Mouse (Mus musculus): ENCODE data around the gene Vcl.

The Vcl gene

DNA sequence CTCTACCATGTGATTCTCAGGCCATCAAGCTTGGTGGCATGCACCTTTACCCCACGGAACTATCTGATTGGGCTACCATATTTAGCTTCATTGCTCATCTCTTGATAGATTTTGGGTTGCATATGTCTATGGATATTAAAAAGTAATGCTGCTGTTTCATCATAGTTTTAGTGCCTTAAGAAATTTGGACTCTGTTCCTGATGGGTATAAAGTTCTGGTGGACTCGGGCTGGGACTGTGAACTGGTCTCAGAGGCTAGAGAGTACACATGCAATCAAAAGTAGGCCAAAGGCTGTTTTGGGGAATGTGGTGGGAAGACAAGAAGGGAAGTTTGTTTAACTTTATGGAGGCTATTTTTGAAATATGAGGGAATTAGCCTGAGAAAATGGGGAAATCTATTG is 16.1 kb downstream of the Vcl start:
- no peak for DNase-seq

DNA sequence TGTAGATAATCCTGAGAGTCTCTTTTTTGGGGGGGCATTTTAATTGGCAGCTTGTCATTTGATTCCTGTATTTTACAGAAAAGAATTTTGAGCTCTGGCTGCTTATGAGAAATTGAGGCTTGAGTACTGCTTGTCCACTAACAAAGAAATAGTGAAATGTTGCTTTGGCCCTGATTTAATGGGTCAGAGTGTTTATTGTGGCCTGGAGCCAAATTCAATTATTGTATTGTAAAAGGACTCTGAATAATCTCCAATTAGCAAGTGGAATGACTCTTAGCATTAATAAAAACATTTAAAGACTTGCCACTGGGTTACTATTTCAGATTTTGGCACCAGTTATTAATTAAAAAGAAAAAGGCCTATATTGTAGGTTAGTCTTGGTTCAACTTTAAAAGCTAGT is 26.8 kb downstream of the Vcl start:
- no peak for DNase-seq

DNA sequence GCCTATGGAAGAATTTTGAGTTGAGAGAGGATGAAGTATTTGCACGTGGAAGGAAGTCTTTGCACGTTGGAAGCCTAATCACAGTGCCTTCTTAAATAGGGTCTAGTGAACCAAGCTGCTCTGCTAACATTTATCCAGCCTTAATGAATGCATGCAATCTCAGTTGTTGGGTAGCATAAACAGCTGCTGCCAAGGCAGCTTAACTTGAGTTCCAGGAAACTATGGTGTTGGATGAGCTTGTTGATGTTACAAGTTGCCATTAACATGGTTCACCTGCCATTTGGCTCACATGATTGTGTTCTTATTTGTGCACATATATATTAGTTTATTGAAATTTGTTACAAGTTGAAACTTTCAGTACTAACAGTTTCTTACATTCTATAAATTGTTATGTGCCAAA is 29.8 kb downstream of the Vcl start:
- no peak for DNase-seq

DNA sequence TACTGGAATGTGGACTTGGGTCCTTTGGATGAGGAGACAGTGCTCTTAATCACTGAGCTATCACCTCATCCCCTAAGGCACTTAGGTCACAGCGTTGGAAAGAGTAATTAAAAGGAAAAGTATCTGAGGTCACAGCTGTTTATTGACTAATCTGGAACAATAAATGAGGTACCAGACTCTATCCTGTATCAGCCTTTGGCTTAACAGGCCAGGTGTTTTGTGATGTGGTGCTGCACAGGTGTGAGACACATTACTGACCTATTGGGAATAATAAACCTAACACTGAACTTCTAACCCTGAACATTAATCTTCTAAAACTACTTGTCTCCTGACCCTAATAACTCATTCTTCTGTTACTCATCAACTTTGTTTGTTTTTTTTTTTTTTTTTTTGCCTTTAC is 33.3 kb downstream of the Vcl start:
- DNase-seq, result no peak

DNA sequence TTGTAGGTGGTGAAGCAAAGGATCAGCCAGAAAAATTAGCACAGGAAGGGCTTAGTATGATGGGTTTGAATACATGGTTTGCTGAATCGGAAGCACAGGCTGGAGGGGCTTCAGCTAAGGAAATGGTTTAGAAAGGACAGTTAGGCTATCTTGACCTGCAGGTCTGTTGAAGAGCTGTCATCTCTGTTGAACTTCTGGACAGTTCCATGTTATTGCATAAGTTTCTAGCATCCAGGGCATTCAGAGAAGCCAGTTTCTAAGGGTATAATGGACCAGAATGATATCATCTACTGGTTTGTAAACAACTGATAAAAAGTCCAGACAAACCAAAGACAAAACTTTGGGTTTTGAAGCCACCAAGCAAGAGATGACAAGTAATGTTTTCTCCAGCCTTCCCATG is 33.7 kb downstream of the Vcl start:
- DNase-seq, result no peak

DNA sequence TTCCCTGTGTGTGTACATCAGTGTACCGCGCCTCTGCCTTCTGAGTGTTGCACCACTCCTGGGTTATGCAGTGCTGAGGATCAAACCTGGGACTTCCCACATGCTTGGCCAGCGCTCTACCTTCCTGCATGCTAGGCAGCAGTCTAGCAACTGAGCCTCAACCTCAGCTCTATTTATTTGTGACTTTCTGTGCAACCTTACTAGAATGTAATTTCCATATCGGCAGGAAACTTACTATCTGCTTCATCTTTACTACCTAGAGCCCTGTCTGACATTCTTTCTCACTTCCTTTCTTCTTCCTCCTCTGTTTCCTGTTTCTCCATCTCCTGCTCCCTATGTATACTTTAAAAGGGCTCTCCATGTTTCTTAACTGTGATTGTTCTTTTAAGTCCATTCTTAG is 34.7 kb downstream of the Vcl start:
- DNase-seq, result no peak

DNA sequence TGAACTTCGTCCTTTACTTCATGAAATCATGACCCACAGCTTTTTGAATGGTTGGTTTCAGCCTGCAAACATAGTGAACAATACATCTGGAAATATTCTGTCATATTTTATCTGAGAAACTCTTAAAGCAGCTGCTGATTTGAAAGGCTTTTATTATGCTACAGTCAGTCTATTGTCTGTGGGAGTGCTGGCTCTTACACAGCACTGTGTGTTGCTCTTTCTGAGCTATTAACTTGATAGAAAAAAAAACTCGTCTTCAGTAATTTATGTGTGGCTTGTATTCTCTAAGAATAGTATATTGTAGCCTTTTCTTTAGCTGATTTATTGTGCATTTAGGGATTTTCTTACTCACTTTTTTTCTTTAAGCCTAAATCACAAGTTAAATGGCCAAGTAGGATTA is 35.1 kb downstream of the Vcl start:
- no peak for DNase-seq

DNA sequence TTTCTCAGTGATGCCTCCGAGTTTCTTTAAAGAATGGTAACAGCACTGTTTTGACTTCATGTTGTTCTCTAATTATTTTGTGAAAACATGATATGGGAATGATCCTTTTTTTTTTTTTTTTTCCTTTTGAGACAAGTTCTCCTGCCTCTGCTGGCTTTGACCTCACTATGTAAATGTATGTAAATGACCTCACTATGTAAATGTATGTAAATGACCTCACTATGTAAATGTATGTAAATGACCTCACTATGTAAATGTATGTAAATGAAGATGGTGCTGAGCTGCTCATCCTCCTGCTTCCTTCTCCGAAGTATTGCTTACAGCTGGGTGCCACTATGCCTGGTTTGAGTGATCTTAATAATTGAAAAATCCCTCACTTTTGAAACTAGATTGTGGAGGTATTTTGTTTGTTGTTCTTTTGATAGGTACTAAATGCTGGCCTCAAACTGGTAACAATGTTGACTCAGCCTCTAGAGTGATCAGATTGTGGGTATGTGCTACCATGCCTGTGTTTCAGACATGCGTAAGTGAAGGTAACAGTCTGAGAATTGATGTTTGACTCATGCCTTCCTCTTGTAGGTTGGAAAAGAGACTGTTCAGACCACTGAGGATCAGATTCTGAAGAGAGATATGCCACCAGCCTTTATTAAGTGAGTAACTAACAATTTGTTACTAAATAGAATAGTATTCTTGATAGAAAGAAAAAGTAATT is 37.9 kb downstream of the Vcl start:
- DNase-seq, result no peak

DNA sequence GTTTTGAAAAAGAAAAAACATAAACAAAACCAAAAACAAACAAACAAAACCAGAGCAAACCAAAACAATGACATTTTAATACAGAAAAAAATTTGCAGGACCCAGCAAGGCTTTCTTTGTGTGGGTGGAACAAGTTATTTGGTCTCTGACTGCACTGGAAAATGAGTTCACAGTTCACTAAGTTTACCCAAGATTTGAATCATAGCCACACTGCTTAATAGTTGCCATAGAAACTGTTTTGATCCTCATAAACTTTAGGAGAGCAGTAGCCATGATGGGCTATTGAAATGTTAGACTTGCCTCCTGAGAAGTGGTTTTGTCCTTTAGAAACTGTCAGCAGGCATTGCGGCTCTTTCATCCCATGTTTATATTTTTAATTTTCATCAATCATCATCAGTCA is 39.9 kb downstream of the Vcl start:
- DNase-seq, result no peak

DNA sequence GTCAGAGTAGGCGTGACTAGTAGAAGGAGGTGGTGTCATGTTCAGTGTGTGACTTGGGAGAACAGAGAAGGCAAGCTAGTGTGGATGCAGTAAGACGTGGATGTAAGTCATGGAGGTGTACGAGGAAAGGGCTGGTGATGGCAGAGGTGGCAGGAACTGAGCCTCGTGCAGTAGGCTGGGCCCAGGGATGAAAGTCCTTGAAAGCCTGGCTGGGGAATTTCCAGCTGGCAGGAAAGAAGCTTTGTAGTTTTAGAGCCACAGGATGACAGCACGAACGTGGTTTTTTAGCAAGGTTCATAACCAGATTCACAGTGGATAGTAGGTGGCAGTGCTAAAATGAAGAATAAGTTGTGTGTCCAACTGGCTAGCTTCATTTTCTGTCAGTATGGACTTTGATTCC is 41.2 kb downstream of the Vcl start:
- DNase-seq, result peak; percentile 19

DNA sequence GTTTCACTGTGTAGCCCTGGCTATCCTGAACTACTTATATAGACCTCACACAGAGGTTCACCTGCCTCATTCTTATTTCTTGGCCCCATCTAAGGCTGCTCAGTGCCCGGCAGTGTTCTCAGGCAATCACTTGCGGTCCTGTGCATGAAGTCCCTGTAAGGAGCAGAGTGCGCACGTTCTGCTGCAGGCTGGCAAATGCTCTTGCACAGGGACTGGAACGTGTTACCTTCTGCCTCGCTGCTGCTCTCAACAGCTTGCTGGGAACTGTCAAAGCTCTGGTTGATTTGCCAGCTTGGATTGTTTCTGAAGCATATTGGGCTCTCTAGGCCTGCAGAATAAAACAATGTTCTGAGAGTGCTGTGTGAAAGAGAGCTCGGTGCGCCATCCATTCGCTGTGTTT is 41.7 kb downstream of the Vcl start:
- DNase-seq, result no peak

DNA sequence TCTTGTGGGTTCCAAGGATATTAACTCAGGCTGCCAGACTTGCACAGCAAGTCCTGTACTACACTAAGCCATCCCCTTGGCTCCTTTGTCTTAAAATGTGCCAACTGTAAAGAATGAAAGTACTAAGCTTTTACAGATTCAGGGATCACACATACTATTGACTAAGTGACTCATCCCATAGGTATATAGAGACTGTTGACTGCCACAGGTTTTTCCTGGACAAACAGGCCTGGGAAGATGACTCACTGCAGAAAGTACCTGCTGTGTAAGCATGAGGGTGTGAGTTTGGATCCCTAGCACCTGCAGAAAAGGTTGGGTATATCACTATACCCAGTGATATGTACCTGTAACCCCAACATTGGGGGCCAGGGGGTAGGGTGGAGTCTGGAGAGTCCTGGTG is 44.6 kb downstream of the Vcl start:
- DNase-seq, result no peak

DNA sequence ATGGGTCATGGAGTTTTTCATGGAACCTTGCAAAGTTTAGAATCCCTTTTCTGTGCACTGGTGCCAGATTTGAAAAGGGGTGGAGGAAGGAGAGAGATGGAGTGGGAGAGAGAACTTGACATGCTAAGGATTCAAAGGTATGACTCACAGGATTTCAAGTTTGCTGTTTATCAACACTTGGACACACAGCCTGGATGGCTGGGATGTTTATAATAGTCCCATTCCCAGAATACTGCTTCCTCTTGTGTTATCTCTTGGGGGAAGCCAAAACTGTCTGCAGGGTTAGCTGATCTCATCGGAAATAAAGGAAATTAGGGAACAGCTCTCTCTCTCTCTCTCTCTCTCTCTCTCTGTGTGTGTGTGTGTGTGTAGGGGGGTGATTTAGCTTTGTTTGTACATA is 47.5 kb downstream of the Vcl start:
- DNase-seq, result no peak

DNA sequence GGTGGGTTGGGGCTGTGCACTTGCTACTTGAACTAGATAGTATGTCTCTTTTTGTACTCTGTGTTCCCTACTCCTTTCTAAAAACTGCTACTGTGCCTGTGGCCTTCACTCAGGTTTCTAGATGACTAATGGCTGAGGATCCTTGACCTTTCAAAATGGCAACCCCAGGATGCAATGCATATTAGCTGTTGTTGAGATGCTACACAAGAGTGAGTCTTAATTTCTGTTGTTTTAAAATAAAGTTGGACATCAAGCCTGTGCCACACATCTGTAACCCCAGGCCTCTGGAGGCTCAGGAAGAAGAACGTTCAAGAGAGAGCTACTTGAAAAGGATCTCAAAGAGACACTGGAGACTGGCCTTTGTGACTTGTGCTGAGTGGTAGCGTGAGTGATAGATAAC is 48.5 kb downstream of the Vcl start:
- no peak for DNase-seq

DNA sequence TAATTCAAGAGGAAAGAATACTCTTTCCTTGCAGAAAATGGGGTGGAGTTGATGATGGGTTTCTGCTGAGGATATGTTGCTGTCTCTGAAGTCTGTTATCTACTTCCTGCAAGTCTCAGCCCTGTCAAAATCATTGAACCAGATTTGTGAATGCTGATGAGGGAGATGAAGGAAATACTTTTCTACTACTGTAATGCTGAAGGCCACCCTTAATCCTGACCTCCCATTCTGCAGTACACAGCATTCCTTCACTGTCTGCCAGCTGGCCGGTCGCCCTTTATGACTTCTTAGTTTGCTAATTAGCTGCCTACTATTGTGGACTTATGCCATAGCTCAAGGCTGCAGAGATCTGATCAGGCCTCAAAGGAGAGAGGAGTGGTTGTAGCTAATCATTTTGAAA is 54.6 kb downstream of the Vcl start:
- DNase-seq, result peak; percentile 85

DNA sequence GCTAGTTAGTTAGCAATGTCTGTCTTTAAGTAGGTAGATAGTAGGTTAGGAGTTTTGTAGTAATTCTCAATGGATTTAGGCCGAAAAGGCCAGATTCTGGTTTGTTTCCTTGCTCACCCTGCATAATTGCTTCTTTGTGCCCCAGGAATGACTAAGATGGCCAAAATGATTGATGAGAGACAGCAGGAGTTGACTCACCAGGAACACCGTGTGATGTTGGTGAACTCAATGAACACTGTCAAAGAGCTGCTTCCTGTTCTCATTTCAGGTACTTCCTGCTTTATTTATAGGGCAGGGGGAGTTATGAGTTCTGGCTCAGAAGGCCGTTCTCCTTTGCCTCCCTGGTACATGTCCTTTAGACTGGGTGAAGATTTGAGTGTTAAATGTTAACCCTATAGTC is 56.3 kb downstream of the Vcl start:
- peak; percentile 18 for DNase-seq

DNA sequence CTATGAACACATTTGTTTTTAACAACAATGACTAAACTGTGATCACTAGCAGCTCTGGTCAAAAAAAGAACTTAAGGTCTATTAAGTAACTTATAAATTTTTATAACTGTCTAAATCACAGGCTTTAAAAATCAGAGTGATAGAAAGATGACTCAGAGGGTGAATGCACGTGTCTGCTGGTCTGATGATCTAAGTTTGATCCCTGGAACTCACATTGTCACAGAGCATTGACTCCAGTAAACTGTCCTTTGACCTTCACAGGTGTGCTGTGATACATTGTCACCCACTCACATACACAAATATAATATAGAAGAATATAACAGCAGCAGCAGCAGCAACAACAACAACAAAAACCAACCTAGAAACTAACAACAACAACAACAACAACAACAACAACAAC is 62.3 kb downstream of the Vcl start:
- no peak for DNase-seq

DNA sequence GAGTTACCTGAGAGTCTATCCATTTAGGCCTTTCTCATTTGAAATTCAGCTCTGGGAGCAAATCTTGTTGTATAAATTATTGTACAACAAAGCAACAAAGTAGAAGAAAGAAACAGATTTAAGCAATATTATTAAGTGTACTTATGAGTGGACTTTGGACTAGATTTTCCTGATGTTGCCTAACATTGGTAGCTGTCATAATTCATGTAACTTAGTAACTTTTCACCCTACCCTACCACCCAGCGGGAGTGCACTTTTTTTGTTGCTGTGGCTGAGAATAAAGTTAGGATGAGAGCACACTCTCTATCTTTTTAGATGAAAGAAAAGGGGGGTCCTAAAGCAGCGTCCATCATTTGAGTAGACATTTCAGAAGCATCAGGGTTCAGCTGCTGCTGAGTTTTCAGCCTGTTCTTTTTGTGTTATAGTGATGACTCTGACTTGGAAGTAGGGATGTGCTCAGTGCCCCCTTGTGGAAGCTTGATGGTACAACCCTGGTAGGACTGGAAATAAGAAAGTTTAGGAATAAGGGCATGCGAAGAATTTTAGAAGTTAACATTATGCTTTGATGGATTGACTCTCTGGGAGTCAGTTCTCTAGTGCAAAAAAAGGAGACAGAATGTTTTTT is 64.0 kb downstream of the Vcl start:
- DNase-seq, result peak; percentile 46

DNA sequence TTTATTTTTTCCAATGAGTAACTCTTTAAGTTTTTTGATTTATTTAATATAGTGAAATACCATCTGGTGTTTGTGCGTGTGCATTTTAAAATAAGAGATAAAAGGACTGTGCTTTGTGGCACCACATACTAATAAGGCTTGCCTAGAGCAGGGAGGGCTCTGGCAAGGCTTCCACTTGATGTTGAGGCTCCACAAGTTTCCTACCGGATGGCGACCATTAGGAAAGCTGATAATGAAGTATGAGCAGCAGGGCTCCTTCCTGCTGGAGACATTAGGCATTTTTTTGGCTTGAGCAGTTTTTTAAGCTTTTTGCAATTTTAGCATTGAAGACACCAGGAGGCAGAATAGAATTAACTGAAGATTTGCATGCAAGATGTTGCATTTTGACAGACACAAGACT is 65.3 kb downstream of the Vcl start:
- DNase-seq, result no peak

DNA sequence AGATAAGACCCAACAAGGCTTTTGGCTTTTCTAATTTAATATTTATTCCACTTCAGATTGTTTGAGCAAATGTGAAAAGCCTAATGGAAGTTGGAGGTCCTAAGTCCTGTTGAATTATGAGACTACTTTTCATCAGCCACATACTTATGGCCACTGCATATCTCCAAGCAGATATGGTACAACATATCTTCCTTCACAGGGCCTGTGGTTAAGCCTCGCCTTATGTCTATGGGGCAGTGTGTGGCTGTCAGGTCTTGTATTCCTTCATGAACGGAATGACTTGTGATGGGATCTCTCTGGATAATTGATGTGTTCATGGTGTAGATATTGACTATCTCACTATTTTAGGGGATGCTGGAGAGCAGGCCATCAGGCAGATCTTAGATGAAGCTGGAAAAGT is 66.3 kb downstream of the Vcl start:
- DNase-seq, result no peak

DNA sequence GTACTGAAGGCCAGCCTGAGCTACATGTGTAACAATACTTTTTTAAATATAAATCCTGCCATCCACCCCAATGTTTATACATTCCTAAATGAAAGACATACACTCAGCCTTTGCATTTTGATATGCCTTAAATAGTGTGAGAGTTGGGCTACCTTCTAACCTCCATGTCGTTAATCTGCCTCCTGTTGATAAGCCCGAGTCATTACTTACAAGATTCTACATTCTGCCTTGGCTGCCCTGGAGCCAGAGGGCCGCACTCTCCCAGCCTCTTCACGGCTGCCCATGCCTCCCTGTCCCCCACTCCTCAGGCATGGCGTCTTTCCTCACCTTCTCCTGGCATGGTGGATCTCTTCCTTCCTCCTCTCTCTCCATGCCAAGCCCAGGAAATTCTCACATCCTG is 67.2 kb downstream of the Vcl start:
- DNase-seq, result no peak

DNA sequence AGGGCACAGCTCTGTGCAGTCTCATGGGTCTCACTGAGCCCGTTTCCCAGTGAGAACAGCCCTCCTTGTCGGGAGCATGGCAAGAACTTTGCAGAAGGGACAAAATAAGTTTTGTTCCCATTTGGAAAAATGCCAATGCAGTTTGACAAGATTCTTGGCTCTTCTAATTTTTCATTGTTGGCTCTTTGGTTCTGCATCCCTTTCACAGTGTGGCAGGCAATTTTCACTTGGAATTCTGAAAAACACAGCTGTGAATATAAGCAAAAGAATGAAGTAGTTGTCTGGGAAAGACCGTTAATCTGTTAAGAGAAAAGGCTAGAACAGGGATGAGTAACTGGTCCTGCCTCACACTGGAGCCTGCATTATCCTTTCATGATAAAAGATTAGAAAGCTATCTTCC is 68.3 kb downstream of the Vcl start:
- DNase-seq, result no peak

DNA sequence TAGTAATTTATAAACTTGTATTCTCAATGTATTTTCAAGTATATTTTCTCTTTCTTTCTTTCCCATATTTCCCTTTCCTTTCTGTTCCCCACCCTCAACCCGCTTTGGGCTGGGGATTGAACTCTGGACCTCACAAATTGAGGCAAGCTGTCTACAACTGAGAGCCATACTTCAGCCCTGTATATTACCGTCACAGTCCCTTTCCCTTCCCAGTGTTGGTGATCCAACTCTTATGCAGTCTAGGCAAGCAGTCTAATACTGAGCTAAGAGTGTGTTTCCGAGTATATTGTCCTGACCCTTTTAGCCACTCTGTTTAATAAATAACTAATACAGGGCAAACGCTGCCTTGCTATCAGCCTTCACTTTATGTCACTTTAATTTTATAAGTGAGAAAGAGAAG is 70.4 kb downstream of the Vcl start:
- DNase-seq, result no peak

DNA sequence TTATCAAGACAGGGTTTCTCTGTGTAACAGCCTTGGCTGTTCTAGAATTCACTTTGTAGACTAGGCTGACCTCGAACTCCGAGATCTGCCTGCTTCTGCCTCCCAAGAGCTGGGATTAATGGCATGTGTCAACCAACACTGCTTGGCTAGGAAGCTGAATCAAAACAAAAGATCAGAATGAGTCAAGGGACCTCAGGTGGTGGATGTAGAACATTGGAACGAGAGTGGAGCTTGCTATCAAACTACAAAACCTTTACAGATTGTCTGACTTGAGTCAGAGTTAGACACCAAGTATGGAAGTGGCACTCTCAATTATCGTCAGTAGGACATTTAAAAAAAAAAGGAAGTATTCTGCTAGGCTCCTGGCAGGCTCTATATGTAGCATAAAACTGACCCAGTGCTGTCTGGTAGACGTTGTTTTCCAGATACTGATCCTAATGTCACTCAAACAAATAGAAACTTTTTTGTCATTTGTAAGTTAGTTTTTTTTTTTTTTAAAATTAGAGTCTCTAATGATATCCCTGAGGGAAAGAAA is 84.7 kb downstream of the Vcl start:
- no peak for DNase-seq

DNA sequence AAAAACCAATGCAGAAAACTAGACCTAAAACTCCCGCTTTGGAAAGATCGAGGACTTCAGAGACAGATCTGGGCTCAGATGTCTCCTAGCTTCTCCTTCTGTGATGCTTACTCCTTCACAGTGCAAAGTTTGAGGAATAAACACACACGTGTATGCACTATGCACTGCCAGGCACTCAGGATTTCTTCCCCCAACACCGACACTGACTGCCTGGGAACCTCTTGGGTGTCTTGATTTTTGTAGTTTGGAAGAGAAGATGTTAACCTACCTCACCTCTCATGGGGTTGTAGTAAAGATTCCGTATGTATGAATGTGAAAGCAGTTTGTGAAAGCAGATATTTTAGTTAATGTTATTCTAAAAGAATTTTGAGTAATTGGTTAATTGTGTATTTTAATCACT is 88.7 kb downstream of the Vcl start:
- no peak for DNase-seq
